Mouse (Mus musculus): ENCODE measurements around the gene Mphosph9.

DNA sequence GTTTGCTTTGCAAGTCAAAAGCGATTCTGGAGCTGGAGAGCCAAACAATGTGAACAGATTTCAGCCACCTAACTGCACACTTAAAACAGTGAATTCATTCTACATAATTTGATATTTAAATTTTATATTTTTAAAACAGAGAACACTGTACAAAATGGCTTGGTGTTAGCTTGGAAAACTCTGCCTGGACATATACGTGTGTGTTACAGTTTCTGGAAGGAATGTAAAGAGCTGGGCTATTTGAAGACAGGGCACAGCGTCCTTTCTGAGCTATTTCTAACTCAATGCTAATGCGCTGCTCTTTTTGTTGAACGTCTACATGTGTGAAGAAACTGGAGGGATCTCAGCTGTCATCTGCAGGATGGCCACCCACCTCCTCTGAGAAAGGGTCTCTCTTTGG is 33.8 kb downstream of the Mphosph9 start:
- TF ChIP-seq TAL1 (IDR thresholded peaks at IDR 0.05; ENCODE audit: low read length) (no peak), GATA1 (IDR thresholded peaks at IDR 0.05; ENCODE audit: low read length) (no peak)
